Mouse (Mus musculus) liver, adult 2 months (tissue): Measurements from ENCODE around the gene Nuak2.

Experiments used
- CTCF ChIP-seq: fragments of 200-500 bp; IDR thresholded peaks from 2 replicates; pipeline ENCODE4 v1.5.1; 2011; ENCODE audit warnings: low read depth, low read length, control low read depth
- POLR2A ChIP-seq: fragments of 200-500 bp; IDR thresholded peaks from 2 replicates; pipeline ENCODE4 v1.6.1; 2011; ENCODE audit warnings: low read length, control low read depth; ENCODE audit not compliant: insufficient read depth; ENCODE audit errors: extremely low read depth

GRCm38 (mm10) chr1:132380550-132381100 is 64.7 kb downstream of the Nuak2 start:
- TF ChIP-seq CTCF = no peak
- TF ChIP-seq POLR2A = no peak
